Mouse (Mus musculus) testis, adult 2 months (tissue): ENCODE measurements around the gene Atoh1.

Source experiments
- CTCF ChIP-seq: fragments of 200-500 bp; IDR thresholded peaks from 2 replicates; pipeline ENCODE4 v1.5.1; 2012; ENCODE audit warnings: low read depth, mild to moderate bottlenecking, inconsistent platforms, low read length, moderate library complexity; ENCODE audit not compliant: control insufficient read depth, insufficient read depth, insufficient replicate concordance
- POLR2A ChIP-seq: fragments of 200-500 bp; IDR thresholded peaks from 2 replicates; pipeline ENCODE4 v1.6.1; 2012; ENCODE audit warnings: low read depth, mild to moderate bottlenecking, inconsistent platforms, low read length, moderate library complexity; ENCODE audit not compliant: control insufficient read depth

DNA sequence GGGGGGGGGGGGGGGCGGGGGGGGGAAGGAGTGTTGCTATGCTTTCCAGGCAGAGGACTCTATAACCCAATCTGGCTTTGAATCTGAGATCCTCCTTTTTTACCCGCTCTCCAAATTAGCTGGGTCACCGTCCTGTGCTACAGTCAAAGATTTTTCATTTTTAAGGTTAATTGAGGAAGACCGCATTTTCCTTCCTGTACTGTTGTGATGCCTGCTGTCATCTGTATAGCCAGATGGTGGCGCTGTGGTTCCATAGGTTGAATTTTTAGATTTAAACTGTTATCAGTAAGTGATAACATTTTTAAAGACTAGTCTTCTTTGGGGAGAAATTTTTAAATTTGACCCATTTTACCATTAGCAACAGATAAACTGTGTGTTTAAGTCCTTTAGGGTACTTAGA, 44.0 kb upstream of the Atoh1 start:
- TF ChIP-seq POLR2A, result no peak
- TF ChIP-seq CTCF, result no peak
